Mouse (Mus musculus) cerebellum, postnatal 14 days (tissue): Measurements from ENCODE around the gene Mrps18b.
"Not testable (repeated sequence)": the region's sequence is repeated elsewhere in the genome, so short reads cannot be mapped to it uniquely, and the experiment has no call there.

Source experiments
- DNase-seq, 2 experiments: peaks; one replicate each; pipeline ENCODE4 v3.0.0; 2021; ENCODE audit warnings: mixed read lengths in 2 of 2

Gene Mrps18b

GRCm38 (mm10) chr17:35916297-35917142 lies at the start of gene Mrps18b, which contains the start of gene Ppp1r10:
Gene Mrps18b (minus strand): TSS chr17:35916389.
Gene Ppp1r10 (plus strand): TSS chr17:35916434.
- DNase-seq: peak; percentile 98 to 99

- peak; percentile 10 to 21 for DNase-seq
Observed at GRCm38 (mm10) chr17:35963279-35963678, 47.1 kb upstream of the Mrps18b start.

- no peak for DNase-seq
Observed at GRCm38 (mm10) chr17:35958533-35959223, 42.5 kb upstream of the Mrps18b start.

GRCm38 (mm10) chr17:35954665-35955064 lies 38.5 kb upstream of the Mrps18b start:
- DNase-seq: no peak

DNA sequence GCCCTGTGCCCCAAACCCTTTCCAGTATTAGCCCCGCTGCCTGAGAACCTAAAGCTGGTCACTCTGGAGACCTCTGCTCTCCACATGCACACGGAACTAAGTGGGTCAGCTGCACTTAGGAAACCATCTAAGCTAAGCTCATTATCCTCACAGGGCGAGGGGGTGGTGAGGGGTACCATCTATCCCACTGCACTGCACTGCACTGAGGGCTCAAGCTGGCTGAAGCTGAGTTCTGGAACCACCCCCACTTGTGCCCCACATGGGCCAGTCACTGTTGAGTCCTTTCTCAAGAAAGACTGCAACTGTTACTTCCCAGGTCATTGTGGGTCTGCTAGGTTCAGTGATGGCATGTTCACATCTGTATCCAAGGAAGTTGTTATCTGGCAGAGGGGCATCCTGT lies 36.4 kb upstream of the Mrps18b start:
- DNase-seq: not testable (repeated sequence)

DNA sequence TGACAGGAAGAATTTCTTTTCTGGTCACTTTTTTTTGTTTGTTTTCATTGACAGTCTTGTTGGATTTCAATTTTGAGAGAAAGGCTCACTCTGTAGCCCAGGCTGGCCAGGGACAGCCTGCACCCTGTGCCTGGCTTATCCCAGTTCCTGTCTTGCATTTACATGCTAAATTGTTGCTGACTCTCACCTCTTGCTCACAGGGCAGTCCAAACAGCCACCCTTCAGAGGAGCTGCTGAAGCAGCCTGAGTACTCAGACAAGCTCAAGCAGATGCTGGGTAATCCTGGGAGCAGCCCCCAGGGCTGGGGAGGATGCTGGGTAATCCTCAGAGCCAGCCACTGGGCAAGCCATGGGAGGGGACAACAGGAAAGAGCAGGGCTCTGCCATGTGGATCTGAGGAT lies 34.8 kb upstream of the Mrps18b start:
- DNase-seq: not testable (repeated sequence)

- DNase-seq: no peak
Observed at GRCm38 (mm10) chr17:35939941-35940340, 23.8 kb upstream of the Mrps18b start.

- no peak for DNase-seq
Observed at GRCm38 (mm10) chr17:35939108-35939507, 22.9 kb upstream of the Mrps18b start.

DNA sequence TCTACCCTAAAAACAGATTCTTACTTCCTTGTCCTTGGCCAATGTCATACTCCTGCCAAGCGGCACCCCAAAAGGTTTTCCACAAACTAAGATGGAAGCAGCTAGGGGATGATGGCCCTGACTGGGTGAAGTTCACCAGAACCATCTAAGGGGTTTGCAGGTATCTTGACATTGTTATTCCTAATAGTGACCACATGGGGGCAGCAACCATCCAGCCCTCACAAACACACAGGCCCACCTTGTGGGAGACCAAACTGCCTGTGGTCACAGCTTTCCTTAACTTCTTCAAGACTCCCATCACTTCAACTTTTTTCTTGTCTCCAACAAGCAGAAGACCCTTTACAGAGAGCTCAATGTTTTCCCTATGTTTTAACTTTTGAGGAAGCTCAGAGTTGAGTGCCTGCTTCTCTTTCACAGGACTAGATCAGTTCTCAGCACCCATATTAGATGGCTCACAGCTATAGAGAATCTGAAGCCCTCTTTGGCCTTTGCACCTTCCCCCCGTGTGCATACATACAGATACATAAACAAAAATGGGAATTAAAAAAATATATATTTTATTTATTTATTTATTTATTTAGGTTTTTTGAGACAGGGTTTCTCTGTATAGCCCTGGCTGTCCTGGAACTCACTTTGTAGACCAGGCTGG lies 21.6 kb upstream of the Mrps18b start:
- peak; percentile 66 to 73 for DNase-seq

GRCm38 (mm10) chr17:35935763-35936162 lies 19.6 kb upstream of the Mrps18b start:
- not testable (repeated sequence) for DNase-seq

DNA sequence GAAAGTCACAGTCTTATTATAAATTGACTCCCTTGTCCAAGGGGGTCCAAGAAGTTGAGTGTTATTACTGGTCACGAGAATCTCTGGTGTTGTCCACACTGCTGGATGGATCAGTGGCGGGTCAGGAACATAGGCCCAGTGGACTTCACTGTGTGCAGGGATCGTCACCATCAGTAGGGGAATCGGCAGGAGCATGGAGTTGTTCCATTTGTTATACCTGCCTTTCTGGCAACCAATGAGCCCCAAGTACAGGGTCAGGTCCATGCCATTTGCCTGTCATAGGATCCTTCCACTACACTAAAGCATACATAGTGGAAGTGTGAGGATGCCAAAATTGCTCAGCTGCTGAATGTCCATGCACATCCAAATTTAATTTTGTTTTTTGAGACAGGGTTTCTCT lies 16.4 kb upstream of the Mrps18b start:
- DNase-seq: no peak

DNA sequence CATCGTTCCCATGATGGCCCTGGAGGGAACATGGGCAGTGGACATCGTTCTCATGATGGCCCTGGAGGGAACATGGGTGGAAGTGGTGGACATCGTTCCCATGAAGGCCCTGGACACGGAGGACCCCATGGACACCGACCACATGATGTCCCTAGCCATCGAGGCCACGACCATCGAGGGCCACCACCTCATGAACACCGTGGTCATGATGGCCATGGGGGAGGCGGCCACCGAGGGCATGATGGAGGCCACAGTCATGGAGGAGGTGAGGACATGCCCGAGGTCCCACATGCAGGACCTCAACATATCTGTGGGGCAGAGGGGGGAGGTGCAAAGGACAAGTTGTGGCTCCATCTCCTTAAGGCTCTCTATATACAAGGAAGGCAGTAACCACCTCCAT lies 14.4 kb upstream of the Mrps18b start:
- DNase-seq: no peak

- DNase-seq: no peak
Observed at GRCm38 (mm10) chr17:35929534-35929933, 13.3 kb upstream of the Mrps18b start.

DNA sequence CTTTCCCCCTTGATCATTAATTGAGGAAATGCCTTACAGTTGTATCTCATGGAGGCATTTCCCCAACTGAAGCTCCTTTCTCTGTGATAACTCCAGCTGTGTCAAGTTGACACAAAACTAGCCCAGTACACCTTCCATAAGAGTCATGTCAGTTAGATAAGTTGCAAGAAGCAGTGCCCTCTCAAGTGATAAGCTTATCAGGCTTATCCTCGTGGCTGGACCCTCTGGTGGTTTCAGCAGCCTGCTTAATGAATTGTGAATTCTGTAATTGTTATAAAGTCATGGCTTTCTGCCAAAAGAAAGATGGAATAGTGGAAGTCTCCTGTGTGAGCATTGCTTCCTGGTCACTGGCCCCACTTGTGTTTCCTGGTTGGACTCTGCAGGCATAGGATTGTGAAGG lies 11.3 kb upstream of the Mrps18b start:
- DNase-seq: no peak

DNA sequence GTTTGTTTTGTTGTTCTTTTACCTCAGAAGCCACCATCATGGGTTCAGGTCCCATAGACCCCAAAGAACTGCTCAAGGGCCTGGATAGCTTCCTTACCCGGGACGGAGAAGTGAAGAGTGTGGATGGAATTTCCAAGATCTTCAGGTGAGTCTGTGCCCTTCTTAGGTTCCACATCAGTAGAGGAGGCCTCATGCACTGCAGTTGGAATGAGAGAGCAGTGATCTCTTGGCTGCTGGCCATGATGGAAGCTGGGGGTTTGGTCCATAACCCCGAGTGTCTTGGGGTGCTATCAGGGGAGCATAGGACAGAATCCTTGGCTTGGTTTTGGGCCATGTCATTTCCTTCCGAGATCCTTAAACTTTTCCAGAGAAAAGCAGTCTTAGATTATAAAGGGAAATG lies 7.1 kb upstream of the Mrps18b start:
- peak in 1 of 2 experiments; percentile 35 for DNase-seq

DNA sequence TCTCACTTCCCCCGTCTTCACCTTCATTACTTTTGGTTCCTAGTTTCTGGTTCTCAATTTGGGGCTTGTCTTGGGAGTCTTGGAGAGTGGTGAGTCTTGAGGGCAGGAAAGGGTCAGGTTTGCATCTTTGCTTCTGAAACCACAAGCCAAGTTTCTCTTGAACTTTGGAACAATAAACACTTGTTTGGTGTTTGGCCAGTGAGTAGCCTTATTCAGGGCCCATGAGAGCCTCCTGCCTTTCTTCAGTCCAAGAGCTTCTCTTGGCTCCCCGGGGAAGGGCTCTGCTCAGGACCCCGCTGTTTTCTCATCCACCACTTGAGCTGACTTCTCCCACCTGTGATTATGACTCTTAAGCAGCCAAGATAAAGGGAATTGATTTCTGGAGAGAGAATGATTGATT lies 6.4 kb upstream of the Mrps18b start:
- DNase-seq: no peak

DNA sequence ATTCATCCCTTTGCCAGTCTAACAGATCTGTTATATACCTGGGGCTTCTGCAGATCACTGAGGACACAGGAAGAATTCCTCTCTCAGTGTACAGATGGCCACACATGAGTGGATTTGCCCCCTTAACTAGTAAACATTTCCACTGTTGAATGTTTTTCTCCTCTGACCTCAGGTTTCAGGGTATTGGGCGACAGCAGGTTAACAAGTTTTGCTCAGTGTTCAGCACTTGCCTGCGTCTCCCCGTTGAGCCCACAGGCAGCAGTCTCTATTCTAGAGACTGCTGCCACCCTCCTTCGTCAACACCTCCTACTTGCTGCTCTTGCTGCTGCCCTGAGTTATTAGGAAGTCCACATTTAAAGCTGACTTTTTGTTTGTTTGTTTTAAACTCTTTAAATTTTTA lies 5.5 kb upstream of the Mrps18b start:
- DNase-seq: no peak

DNA sequence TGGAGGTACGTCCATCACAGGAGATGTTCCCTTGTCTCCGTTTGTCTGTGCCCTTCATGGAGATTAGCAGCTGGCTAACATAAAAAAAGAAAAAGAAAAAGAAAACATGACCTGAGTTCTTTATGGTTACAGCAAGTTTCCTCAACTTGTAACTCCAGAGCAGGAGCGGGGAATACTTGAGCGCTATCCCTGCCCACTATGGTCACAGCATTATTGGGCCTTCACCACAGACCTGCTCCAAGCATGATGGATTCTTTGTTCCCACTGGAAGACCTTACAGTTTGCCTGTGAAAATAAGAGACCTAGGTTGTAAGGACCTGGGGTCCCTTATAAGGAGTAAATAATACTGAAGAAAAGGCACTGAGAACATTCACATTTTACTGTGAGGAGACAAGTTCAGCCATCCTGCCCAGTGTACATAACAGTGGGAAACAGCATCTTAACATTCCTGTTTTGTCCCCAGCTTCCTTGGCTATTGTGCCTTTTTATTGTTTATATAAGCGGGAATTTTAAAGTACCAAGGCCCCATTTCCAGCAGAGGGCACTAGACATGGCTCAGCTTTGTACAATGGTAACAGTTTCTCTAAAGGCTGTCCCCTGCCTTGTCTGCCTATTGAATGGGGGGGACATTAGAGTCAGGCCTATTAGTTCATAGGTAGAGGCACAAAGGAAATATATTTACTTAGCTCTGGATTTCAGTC lies 4.8 kb upstream of the Mrps18b start:
- peak; percentile 63 to 67 for DNase-seq

DNA sequence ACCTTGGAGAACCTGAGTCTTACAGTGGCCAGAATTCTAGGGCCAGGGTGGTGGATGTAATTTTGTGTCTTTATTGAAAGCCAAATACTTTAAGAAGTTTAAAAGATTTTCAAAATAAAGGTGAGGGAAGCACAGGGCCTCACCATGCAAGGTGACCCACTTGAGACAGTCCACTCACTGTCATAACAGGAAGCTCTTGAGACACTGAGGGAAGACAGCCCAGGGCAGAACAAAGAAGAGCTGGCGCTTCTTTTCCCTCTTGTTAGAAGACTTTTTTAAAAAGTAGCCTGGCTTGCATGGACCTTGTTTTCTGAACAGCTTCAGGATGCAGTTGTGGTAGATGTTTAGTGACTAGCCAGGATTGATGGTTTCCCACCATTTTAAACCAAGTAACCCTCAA lies 4.2 kb upstream of the Mrps18b start:
- peak in 1 of 2 experiments; percentile 34 for DNase-seq

DNA sequence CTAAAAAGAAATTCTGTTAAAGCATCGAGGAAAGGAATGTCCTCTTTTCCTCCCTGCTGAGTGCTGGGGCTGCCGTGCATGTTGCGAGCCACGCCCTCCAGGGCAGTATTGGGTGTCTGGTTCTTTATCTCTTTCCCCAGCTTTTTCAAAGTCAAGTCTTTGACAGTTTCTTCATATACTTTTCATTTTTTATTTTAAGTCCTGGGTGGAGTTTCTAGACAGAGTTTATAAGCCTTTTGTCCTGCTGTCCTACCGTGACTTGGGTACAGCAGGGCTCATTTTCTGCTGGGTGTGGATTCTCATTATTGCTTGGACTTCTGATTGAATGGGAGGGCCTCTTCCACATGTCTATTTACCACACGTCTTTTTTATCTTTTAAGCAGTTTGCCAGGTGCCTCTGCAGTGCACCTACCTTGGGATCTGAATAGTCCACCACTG lies 3.7 kb upstream of the Mrps18b start:
- DNase-seq: peak; percentile 46 to 55

- DNase-seq: peak; percentile 97 to 98
Observed at GRCm38 (mm10) chr17:35919060-35919715, 3.0 kb upstream of the Mrps18b start.
